Mouse (Mus musculus) olfactory bulb, adult 2 months (tissue): ENCODE results near the gene Fam186b. TPM values are rescaled to one million over a fixed set of nuclear protein-coding genes. Genes with fewer than 3 reads are reported as not detected.

Source experiments
- H3K27ac ChIP-seq: fragments of 200-500 bp; 2 replicates; pipeline ENCODE4 v1.5.1; 2012; ENCODE audit warnings: low read depth, low read length; ENCODE audit not compliant: insufficient read depth
- H3K4me1 ChIP-seq: fragments of 200-500 bp; 2 replicates; pipeline ENCODE4 v1.6.1; 2012; ENCODE audit warnings: low read length; ENCODE audit not compliant: control insufficient read depth, insufficient read depth
- H3K4me3 ChIP-seq: fragments of 200-500 bp; 2 replicates; pipeline ENCODE4 v1.5.1; 2012; ENCODE audit warnings: mild to moderate bottlenecking, low read depth, low read length, moderate library complexity; ENCODE audit not compliant: insufficient read depth
- CTCF ChIP-seq: fragments of 200-500 bp; IDR thresholded peaks from 2 replicates; pipeline ENCODE4 v1.5.1; 2012; ENCODE audit warnings: low read depth, mild to moderate bottlenecking, low read length, moderate library complexity; ENCODE audit not compliant: insufficient read depth
- POLR2A ChIP-seq: fragments of 200-500 bp; IDR thresholded peaks from 2 replicates; pipeline ENCODE4 v1.6.1; 2012; ENCODE audit warnings: mild to moderate bottlenecking, low read depth, low read length, moderate library complexity; ENCODE audit not compliant: insufficient read depth
- WGBS: fragments of 180-500 bp; shearing (Covaris S2); methylation state at CpG from one replicate; pipeline ENCODE4 v1.1.7; 2018; 5-methylcytosine and 5-hydroxymethylcytosine counted together
- polyA plus RNA-seq: library from polyadenylated mRNA; stranded (reverse); fragments of >200 nt; gene quantifications from 2 replicates; pipeline ENCODE4 v1.2.4, GENCODE M21; 2012; ENCODE audit warnings: low replicate concordance; ENCODE audit not compliant: missing spikeins, insufficient read depth, insufficient read length

Fam186b gene
- polyA plus RNA-seq = not detected in 2 replicates

DNA sequence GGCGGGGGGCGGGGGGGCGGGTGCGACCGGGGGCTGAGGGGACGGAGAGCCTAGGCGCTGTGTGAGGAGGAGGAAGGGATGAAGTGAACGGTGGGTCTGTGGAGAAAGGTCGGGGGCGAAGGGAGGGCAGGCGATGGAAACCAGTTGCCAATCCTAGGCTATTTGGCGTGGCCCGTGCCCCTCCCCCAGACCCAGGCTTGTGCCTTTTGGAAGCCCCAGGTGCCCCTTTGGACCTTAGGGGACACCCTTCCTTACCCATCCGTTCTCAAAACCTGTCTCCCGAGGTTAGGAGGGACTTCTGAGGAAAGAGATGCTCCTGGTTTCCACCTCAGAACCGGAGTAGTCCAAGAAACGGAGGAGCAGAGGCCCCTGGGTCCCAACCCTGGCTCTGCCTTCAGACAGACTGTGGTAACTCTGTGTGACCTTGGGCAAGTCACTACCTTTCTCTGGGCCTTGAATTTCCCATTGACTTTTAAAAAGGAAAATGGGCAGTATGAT is at the start of gene Fam186b:
Fam186b (minus strand) TSS at position 405 of the 498 bp plus-strand sequence.
- H3K27ac ChIP-seq = peak within 1 kb of the TSS; percentile 8
- H3K4me3 ChIP-seq = peak within 1 kb of the TSS; percentile 60
- peaks cover 6% of the 10 kb centered on the region for H3K4me1 ChIP-seq
- WGBS = 2% methylated on average over 14 of the region's 17 CpGs
- TF ChIP-seq CTCF = no peak
- no peak for TF ChIP-seq POLR2A

DNA sequence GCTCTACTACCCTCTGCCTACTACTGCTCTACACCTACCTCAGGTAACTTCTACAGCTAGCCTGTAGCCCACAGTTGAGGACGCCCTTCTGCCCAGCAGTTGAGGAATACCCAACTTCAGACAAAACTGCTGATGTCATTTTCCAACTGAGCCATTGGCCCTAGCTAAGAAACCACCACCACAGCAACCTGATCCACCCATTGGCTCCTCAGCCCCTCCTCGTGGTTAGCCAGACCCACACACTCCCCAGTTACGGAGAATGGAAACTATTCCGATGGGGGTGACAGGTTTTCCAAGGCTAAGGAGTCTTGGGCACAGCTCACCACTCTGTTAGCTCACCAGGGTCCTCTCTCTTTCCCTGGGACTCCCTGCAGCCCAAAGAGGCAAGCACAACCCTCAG is 49.3 kb upstream of the Fam186b start:
- TF ChIP-seq POLR2A (no peak), CTCF (no peak)
- 73% methylated on average over 4 of the region's 4 CpGs for WGBS
- H3K4me1 ChIP-seq = peaks cover 30% of the 10 kb centered on the region
- H3K27ac ChIP-seq = peak overlapping the region; percentile 99
- H3K4me3 ChIP-seq = no peak overlapping the region

DNA sequence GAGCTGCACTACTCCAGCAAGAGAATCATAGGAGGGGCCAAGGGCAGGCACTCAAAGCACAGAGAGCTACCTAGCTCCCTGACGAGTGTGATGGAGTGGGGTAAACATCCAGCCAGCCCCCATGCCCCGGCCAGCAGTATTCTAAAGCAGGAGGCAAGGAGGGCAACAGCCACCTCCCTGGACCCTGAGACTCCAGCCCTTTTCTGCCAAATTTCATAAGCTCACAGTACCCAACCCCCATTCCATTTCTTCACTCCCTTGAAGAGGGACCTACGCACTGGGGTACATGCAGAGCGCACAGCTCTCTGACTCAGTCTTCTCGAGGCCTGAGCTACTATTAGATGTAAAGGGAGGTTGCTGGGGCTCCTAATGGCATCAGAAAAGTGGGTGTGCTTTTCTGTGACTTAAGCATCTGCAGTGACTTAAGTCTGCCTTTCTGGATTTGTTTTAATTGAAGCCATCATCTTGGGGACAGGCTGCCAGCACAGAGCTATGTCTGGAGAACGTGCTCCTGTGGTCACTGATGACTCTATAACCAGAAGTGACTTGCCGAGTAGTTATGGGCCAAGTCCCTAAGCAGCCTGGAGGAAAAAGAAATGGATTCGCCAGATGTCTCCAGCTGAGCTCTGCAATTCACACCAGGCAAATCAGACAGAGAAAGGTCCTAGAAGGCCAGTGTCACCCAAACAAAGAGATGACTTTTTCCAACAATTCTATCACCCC is 48.6 kb upstream of the Fam186b start:
- no peak for TF ChIP-seq CTCF
- no peak for TF ChIP-seq POLR2A
- H3K4me3 ChIP-seq = no peak overlapping the region
- WGBS = 31% methylated on average over 8 of the region's 8 CpGs

DNA sequence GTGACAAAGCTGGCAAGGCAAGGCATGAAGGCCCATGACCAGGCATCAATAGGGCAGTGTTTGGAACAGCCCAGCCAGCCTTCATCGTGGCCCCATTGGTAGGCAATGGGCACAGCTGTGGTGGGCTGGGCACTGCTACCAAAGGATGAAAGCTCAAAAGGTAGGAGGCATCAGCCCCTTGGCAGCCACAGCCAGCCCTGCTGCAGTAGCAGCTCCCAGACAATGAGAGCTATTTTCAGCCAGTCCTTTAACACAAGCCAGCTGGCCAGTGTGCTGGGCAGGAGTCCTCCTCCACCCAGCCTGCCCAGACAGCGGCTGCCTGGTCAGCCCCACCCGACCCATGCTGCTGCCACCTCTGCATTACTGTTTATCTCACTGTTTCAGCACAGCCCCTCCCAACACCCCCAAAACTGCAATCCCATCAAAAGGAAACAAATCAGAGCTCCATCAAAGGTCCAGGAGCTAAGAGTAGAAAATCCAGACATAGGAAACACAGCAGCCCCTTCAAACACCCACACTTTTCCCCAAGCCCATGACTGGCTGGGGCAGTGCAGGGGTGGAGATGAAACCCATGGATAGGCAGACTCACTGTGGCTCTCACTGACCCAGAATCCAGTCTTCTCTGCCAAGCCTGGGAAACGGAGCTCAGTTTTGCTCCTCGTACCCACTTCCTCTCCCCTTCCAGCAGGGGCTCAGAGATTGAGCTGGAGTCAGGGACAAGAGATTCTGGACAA is 47.9 kb upstream of the Fam186b start:
- 13% methylated on average over 5 of the region's 5 CpGs for WGBS
- no peak for TF ChIP-seq CTCF
- TF ChIP-seq POLR2A = no peak
- H3K4me1 ChIP-seq = peaks cover 34% of the 10 kb centered on the region
- H3K27ac ChIP-seq = peak overlapping the region; percentile 99
- H3K4me3 ChIP-seq = no peak overlapping the region

More for the DNA sequence above, 48.6 kb upstream of the Fam186b start:
- H3K4me1 ChIP-seq = peaks cover 34% of the 10 kb centered on the region
- peak overlapping the region; percentile 99 for H3K27ac ChIP-seq

DNA sequence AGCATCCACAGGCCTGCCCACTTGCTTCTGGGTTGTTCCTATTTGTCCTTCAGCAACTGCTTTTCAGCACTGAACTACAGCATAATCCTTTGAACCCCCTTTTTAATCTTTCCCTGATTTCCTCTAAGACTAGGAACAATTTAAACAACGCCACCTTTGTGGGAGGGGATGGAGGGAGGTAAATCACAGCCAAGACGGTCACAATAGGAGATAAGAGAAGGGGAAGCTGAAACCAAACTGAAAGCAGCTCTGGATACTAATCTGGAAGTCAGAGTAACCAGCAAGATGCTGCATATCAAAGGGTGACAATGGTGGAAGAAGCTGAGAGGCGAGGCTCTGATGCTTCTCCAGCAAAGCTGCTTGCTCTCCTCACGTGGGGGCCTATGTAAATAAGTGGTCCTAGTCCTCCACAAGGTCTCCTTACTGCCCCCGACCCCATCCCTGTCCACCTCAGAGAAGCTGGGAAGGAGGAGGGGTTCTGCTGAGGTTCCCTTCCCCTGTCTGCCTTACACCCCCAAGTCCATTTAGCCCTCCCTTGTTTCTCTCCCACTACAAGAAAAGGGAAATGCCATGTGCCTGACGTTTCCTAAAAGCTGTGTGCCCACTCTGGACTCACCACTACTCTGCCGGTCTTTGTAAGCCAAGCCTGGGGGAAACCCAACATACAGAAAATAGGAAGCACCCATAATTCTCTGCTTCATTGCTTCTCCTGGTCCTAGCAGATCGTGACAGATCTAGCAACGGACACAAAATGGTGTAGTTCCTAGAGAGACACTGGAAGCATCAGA is 46.7 kb upstream of the Fam186b start:
- 66% methylated on average over 9 of the region's 9 CpGs for WGBS
- H3K4me1 ChIP-seq = peaks cover 36% of the 10 kb centered on the region
- H3K4me3 ChIP-seq = no peak overlapping the region
- H3K27ac ChIP-seq = peak overlapping the region; percentile 99
- TF ChIP-seq POLR2A (no peak), CTCF (no peak)

DNA sequence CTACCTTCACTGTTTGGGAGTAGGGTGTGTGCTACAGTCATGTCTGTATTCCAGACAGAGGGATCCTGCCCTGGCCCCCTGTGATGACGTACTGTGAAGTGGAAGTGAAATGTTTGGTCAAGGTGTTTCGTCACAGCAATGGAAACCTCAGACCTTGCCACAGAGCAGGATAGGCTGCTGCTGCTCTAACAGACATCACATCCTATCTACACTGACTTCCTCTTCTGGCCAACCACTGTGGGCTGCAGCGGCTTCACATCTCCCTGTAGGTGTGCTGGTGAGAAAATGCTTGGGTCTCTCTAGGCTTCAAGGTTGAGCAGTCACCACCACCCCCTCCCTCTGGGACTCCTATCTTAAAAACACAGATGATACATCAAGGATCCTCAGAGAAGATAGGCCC is 45.4 kb upstream of the Fam186b start:
- 97% methylated on average over 3 of the region's 3 CpGs for WGBS
- H3K4me1 ChIP-seq = peaks cover 36% of the 10 kb centered on the region
- no peak overlapping the region for H3K27ac ChIP-seq
- no peak overlapping the region for H3K4me3 ChIP-seq
- TF ChIP-seq CTCF = no peak

DNA sequence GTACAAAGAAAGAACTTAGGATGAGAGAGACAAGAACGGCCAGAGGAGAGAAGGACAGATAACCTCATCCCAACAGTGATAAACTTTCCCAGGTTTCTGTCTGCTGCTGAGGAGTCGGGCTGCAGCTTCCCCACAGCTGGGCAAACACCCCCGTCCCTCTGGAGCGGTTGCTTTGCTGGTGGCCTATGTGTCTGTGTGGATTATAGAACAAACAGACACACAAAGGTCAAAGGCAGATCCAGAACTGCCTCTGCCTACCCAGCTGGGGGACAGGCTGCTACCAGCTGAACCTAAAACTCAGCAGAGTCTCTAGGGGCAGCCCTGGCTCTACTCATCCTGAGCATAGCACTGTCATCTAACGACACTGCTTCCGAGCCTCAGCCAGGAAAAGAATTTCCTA is 44.0 kb upstream of the Fam186b start:
- no peak for TF ChIP-seq POLR2A
- H3K4me3 ChIP-seq = no peak overlapping the region
- peaks cover 29% of the 10 kb centered on the region for H3K4me1 ChIP-seq
- WGBS = 54% methylated on average over 6 of the region's 6 CpGs
- H3K27ac ChIP-seq = no peak overlapping the region

DNA sequence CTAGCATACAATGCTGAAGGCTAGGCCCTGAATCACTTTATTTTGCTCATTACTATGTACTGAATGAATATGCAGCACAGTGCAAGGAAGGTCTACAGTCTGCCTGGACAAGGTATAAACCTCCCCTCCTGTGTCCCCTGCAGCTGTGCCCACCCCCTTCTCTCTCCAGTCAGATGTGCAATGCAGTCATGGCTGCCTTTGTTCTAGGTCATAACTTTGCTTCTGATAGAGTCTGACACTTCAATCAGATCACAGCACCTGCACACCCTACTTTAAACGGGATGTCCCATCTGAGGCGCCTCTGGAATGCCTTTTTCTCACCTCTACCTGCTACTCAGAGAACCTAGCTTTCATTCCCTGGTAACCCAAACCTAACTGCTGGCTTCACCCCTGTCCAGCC is 43.2 kb upstream of the Fam186b start:
- H3K4me1 ChIP-seq = peaks cover 32% of the 10 kb centered on the region
- TF ChIP-seq POLR2A = no peak
- no peak for TF ChIP-seq CTCF
- no peak overlapping the region for H3K4me3 ChIP-seq
- no peak overlapping the region for H3K27ac ChIP-seq
- 78% methylated on average over 2 of the region's 2 CpGs for WGBS
